Mouse (Mus musculus) adrenal gland, postnatal 25 days (tissue): ENCODE results near the gene Tmem51. TPM values are rescaled to one million over a fixed set of nuclear protein-coding genes. Genes with fewer than 3 reads are reported as not detected.
"Not testable (repeated sequence)": the region's sequence is repeated elsewhere in the genome, so short reads cannot be mapped to it uniquely, and the experiment has no call there.

Source experiments
- DNase-seq: peaks from one replicate; pipeline ENCODE4 v3.0.0; 2021; ENCODE audit warnings: mixed read lengths
- total RNA-seq: library from RNA; stranded (reverse); gene quantifications from 2 replicates; pipeline ENCODE4 v1.2.3, GENCODE M21; 2021

Gene Tmem51
- total RNA-seq, 1 experiment from 2014 or later, result 5.2 TPM

- peak; percentile 25 for DNase-seq
Observed at GRCm38 (mm10) chr4:142060455-142061378, 23.4 kb downstream of the Tmem51 start.

- no peak for DNase-seq
Observed at GRCm38 (mm10) chr4:142059841-142060193, 24.3 kb downstream of the Tmem51 start.

GRCm38 (mm10) chr4:142059113-142059840, 24.8 kb downstream of the Tmem51 start:
- no peak for DNase-seq

GRCm38 (mm10) chr4:142057529-142058216, 26.4 kb downstream of the Tmem51 start:
- DNase-seq, result no peak

- no peak for DNase-seq
Observed at GRCm38 (mm10) chr4:142055600-142055999, 28.5 kb downstream of the Tmem51 start.

- DNase-seq, result no peak
Observed at GRCm38 (mm10) chr4:142054580-142054979, 29.5 kb downstream of the Tmem51 start.

- DNase-seq, result no peak
Observed at GRCm38 (mm10) chr4:142053661-142054448, 30.2 kb downstream of the Tmem51 start.

GRCm38 (mm10) chr4:142053261-142053660, 30.8 kb downstream of the Tmem51 start:
- no peak for DNase-seq

- DNase-seq, result no peak
Observed at GRCm38 (mm10) chr4:142052391-142053132, 31.5 kb downstream of the Tmem51 start.

GRCm38 (mm10) chr4:142051883-142052282, 32.2 kb downstream of the Tmem51 start:
- DNase-seq, result not testable (repeated sequence)

- no peak for DNase-seq
Observed at GRCm38 (mm10) chr4:142049963-142050362, 34.1 kb downstream of the Tmem51 start.

- DNase-seq, result no peak
Observed at GRCm38 (mm10) chr4:142048391-142048790, 35.7 kb downstream of the Tmem51 start.

- no peak for DNase-seq
Observed at GRCm38 (mm10) chr4:142047005-142047404, 37.1 kb downstream of the Tmem51 start.

- no peak for DNase-seq
Observed at GRCm38 (mm10) chr4:142046496-142046895, 37.6 kb downstream of the Tmem51 start.

- DNase-seq, result no peak
Observed at GRCm38 (mm10) chr4:142045595-142046163, 38.4 kb downstream of the Tmem51 start.

- DNase-seq, result no peak
Observed at GRCm38 (mm10) chr4:142044452-142044851, 39.7 kb downstream of the Tmem51 start.

GRCm38 (mm10) chr4:142039662-142040353, 44.3 kb downstream of the Tmem51 start:
- no peak for DNase-seq

- no peak for DNase-seq
Observed at GRCm38 (mm10) chr4:142037897-142038296, 46.2 kb downstream of the Tmem51 start.

GRCm38 (mm10) chr4:142028533-142028932, 55.6 kb downstream of the Tmem51 start:
- no peak for DNase-seq

- no peak for DNase-seq
Observed at GRCm38 (mm10) chr4:142026965-142027364, 57.1 kb downstream of the Tmem51 start.
